Mouse (Mus musculus): Measurements from ENCODE around the gene Sdhb.

GRCm38 (mm10) chr4:140915235-140915634 lies 45.8 kb upstream of the Sdhb start:
- no peak for TF ChIP-seq CTCF (IDR thresholded peaks at IDR 0.05)
- TF ChIP-seq EP300 (IDR thresholded peaks at IDR 0.05; ENCODE audit: insufficient read depth, low read depth, low read length), result no peak

Measured in heart, adult 2 months (tissue).